Mouse (Mus musculus): ENCODE results near the gene Gm10778. TPM values are rescaled to one million over a fixed set of nuclear protein-coding genes. Genes with fewer than 3 reads are reported as not detected.
"Not testable (repeated sequence)": the region's sequence is repeated elsewhere in the genome, so short reads cannot be mapped to it uniquely, and the experiment has no call there.

The Gm10778 gene
- total RNA-seq (2014; rRNA removed; ENCODE audit: low replicate concordance): 1.5 and 2.6 TPM in 2 replicates
- 2.3 and 2.6 TPM in 2 replicates for polyA plus RNA-seq (2015; fragmentation: Nextera tagmentation; extraction: Ambion mirVana)

DNA sequence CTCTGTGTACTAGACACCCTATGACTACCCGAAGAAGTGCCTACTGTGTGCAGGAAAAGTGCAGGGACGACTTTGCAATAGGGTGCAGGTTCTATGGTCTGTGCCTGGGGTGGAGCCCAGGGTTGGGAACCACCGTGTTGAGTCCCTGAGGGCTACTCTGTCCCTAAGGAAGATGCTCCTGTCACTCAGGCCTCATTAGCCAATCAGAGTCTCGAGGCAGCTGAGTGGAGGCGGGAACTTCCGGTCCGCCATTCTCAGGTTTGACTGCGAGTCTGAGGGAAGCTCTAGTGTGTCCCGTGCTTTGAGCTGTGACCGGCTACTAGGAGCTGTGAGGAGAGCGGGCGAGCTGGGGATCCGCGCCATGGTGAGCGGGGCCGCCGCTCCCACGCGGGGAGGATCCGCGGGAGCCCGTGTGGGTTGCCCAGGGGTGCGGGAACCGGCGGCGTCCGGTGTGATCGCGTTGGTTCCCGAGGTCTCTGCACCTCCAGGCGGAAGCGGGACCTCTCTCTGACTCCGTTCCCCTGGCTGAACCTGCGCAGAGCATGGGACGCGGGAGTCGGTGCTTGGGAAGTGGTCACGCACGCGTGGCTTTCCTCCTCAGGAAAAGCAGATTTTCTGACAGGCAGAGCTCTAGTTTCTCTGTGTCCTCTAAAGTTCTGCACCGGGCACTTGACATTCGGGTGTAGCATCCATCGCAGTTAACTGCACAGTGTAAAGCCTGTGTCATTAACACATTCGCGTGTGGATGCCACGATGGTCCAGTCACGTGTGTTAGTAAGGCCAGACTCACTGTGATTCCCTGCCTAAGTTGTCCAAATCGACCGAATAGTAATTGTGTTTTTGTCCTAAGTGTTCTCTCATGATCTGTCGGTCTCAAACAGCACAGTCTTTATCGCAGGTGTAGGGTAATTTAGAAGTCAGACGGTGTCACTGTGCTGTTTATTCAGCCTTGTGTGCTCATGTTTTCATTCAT lies at the start of gene Gm10778:
TSS of gene Gm10778 (plus strand) at position 257 of the 973 bp plus-strand sequence.
- H3K27me3 ChIP-seq (ENCODE audit: control insufficient read depth, insufficient read depth, low read length); H3K4me1 ChIP-seq (ENCODE audit: control insufficient read depth, insufficient read depth); H3K9me3 ChIP-seq (replicated peaks; ENCODE audit: control insufficient read depth, low read length); H3K36me3 ChIP-seq (replicated peaks; ENCODE audit: control insufficient read depth, insufficient read depth, low read length): not testable (repeated sequence)
- DNase-seq (ENCODE audit: low spot score) (peak; percentile 85), ATAC-seq (ENCODE audit: insufficient read depth, low read depth) (peak; percentile 96)
- Histone ChIP-seq H3K4me2 (ENCODE audit: low read depth, low read length) (peak within 1 kb of the TSS; percentile 58), H3K9ac (replicated peaks; ENCODE audit: low read depth, low read length) (peak within 1 kb of the TSS; percentile 67), H3K4me3 (ENCODE audit: low read depth, low read length) (peak within 1 kb of the TSS; percentile 63), H3K27ac (ENCODE audit: low read depth) (peak within 1 kb of the TSS; percentile 90)
- WGBS: 1% methylated on average over 26 of the region's 52 CpGs

DNA sequence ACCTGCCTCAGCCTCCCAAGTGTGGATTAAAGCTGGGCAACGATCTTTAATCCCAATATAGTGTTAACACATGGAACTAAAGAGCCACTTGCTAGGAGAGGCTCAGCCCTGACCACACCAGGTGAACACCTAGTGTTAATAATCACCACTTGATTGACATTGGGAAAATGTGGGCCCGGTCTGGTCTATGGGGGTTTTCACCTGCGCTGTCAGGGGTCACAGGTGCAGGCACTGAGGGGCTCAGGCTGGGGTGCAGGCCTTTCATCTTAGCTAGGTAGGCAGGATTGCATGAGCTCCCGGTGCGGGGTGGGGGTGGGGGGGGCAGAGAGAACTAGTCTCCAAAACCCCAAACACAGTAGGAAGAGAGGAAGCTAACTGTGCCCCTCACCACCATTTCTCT lies 49.2 kb upstream of the Gm10778 start:
- Histone ChIP-seq H3K9me3 (replicated peaks; ENCODE audit: control insufficient read depth, low read length) (no peaks in the 10 kb centered on the region), H3K4me3 (ENCODE audit: low read depth, low read length) (no peak overlapping the region), H3K4me2 (ENCODE audit: low read depth, low read length) (no peak overlapping the region), H3K9ac (replicated peaks; ENCODE audit: low read depth, low read length) (no peak overlapping the region), H3K36me3 (replicated peaks; ENCODE audit: control insufficient read depth, insufficient read depth, low read length) (no peaks in the 10 kb centered on the region), H3K27me3 (ENCODE audit: control insufficient read depth, insufficient read depth, low read length) (0 out of 2 replicates have a peak, but pooled peaks cover 8% of the 10 kb centered on the region), H3K4me1 (ENCODE audit: control insufficient read depth, insufficient read depth) (peaks cover 43% of the 10 kb centered on the region), H3K27ac (ENCODE audit: low read depth) (no peak overlapping the region)
- WGBS: 81% methylated on average over 5 of the region's 5 CpGs
- TF ChIP-seq CTCF (IDR thresholded peaks at IDR 0.05; ENCODE audit: low read depth) (no peak), EP300 (IDR thresholded peaks at IDR 0.05; ENCODE audit: low read depth) (no peak)
- DNase-seq (ENCODE audit: low spot score) (no peak), ATAC-seq (ENCODE audit: insufficient read depth, low read depth) (no peak)

DNA sequence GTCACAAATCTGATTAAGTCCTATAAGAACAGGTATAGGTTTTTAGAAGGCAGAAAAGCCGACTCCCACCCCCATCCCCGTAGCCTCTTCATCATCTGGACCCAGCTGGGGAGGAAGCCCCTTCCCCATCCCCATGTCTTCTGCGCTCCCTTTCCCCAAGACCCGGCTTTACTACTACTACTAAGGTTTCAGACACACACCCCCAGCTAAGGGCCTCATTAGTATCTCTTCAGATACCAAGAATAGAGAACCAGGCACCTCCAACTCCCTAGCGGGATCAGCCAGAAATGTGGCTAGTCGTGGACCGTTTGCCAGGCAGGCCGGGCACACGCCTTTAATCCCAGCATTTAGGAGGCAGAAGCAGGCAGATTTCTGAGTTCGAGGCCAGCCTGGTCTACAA lies 48.8 kb upstream of the Gm10778 start:
- WGBS: 43% methylated on average over 10 of the region's 10 CpGs
- H3K4me2 ChIP-seq (ENCODE audit: low read depth, low read length): peak overlapping the region; percentile 57; the same call in 1 of the 2 replicates
- peaks cover 43% of the 10 kb centered on the region for H3K4me1 ChIP-seq (ENCODE audit: control insufficient read depth, insufficient read depth)

DNA sequence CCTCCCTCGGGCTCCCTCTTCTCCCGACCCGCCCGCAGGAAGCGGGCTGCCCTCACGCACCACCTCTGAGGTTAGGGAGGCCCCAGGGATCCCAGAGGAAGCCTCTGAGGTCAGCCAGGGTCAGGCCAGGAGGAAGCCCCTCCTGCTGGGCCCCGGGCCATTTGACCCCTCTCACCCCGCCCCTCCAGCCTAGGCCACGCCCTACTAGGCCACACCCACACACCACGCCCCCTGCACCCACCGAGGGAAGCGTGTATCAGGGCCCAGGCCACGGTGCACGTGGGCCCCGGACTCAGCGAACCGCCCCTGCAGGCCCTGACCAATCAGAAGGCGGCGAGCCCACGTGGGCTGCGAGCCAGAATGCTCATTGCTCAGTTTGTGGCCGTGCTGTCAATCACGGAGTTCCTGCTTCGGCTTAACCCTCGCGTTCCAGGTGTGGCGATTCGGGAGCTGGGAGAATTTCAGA lies 48.1 kb upstream of the Gm10778 start, which contains the start of gene Tle6:
TSS of gene Tle6 (minus strand) at position 336 of the 466 bp plus-strand sequence.
- H3K27ac ChIP-seq (ENCODE audit: low read depth): peak within 1 kb of the TSS; percentile 54
- peak; percentile 83 for ATAC-seq (ENCODE audit: insufficient read depth, low read depth)
- no peaks in the 10 kb centered on the region for H3K36me3 ChIP-seq (replicated peaks; ENCODE audit: control insufficient read depth, insufficient read depth, low read length)
- H3K4me3 ChIP-seq (ENCODE audit: low read depth, low read length): peak within 1 kb of the TSS; percentile 32
- H3K4me2 ChIP-seq (ENCODE audit: low read depth, low read length): peak within 1 kb of the TSS; percentile 57
- TF ChIP-seq EP300 (IDR thresholded peaks at IDR 0.05; ENCODE audit: low read depth) (0 out of 2 replicates have a peak, but pooled peaks have one; percentile 60), CTCF (IDR thresholded peaks at IDR 0.05; ENCODE audit: low read depth) (no peak)
- peaks cover 39% of the 10 kb centered on the region for H3K4me1 ChIP-seq (ENCODE audit: control insufficient read depth, insufficient read depth)
- H3K27me3 ChIP-seq (ENCODE audit: control insufficient read depth, insufficient read depth, low read length): 0 out of 2 replicates have a peak, but pooled peaks cover 1% of the 10 kb centered on the region
- no peak within 1 kb of the TSS for H3K9ac ChIP-seq (replicated peaks; ENCODE audit: low read depth, low read length)
- no peaks in the 10 kb centered on the region for H3K9me3 ChIP-seq (replicated peaks; ENCODE audit: control insufficient read depth, low read length)
- DNase-seq (ENCODE audit: low spot score): peak; percentile 88
- under 1% methylated on average over 28 of the region's 28 CpGs for WGBS

More for the DNA sequence above, 48.8 kb upstream of the Gm10778 start:
- Histone ChIP-seq H3K9ac (replicated peaks; ENCODE audit: low read depth, low read length) (no peak overlapping the region), H3K27ac (ENCODE audit: low read depth) (peak overlapping the region; percentile 54; the same call in 1 of the 2 replicates), H3K9me3 (replicated peaks; ENCODE audit: control insufficient read depth, low read length) (no peaks in the 10 kb centered on the region), H3K27me3 (ENCODE audit: control insufficient read depth, insufficient read depth, low read length) (0 out of 2 replicates have a peak, but pooled peaks cover 7% of the 10 kb centered on the region), H3K36me3 (replicated peaks; ENCODE audit: control insufficient read depth, insufficient read depth, low read length) (no peaks in the 10 kb centered on the region), H3K4me3 (ENCODE audit: low read depth, low read length) (no peak overlapping the region)
- no peak for DNase-seq (ENCODE audit: low spot score)
- TF ChIP-seq EP300 (IDR thresholded peaks at IDR 0.05; ENCODE audit: low read depth) (no peak), CTCF (IDR thresholded peaks at IDR 0.05; ENCODE audit: low read depth) (no peak)
- no peak for ATAC-seq (ENCODE audit: insufficient read depth, low read depth)

DNA sequence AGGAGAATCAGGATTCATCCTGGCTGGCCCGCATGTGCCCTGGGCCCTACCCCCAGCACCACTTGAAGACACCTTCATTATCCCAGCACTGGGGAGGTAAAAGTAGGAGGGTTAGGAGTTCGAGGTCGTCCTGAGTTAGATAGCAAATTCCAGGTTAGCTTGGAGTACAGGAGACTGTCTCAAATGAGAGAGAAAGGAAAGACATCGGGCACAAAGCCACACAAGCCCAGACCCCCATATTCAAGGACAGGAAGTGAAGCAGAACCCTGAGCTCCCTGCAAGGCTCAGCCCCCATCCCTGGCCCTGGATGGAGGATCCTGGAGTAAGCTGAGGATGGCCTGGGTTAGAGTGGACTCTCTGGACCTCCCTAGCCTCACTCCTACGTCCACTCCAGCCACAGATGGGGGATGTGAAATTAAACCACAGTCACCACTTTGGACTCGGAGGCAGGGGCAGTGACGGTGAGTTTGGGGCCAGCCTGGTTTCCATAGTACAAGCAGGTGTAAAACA lies 47.4 kb upstream of the Gm10778 start:
- Histone ChIP-seq H3K4me1 (ENCODE audit: control insufficient read depth, insufficient read depth) (peaks cover 33% of the 10 kb centered on the region), H3K36me3 (replicated peaks; ENCODE audit: control insufficient read depth, insufficient read depth, low read length) (no peaks in the 10 kb centered on the region), H3K4me3 (ENCODE audit: low read depth, low read length) (peak overlapping the region; percentile 32), H3K9ac (replicated peaks; ENCODE audit: low read depth, low read length) (no peak overlapping the region), H3K4me2 (ENCODE audit: low read depth, low read length) (peak overlapping the region; percentile 57), H3K27ac (ENCODE audit: low read depth) (no peak overlapping the region), H3K27me3 (ENCODE audit: control insufficient read depth, insufficient read depth, low read length) (no peaks in the 10 kb centered on the region), H3K9me3 (replicated peaks; ENCODE audit: control insufficient read depth, low read length) (no peaks in the 10 kb centered on the region)
- TF ChIP-seq CTCF (IDR thresholded peaks at IDR 0.05; ENCODE audit: low read depth) (no peak), EP300 (IDR thresholded peaks at IDR 0.05; ENCODE audit: low read depth) (no peak)
- ATAC-seq (ENCODE audit: insufficient read depth, low read depth): no peak
- whole genome bisulfite sequencing: 42% methylated on average over 7 of the region's 7 CpGs
- no peak for DNase-seq (ENCODE audit: low spot score)
